Mouse (Mus musculus): ENCODE measurements around the gene Ccnj.
A peak's percentile ranks its signal among the peaks of the same experiment; 100 is the strongest.

Ccnj gene

DNA sequence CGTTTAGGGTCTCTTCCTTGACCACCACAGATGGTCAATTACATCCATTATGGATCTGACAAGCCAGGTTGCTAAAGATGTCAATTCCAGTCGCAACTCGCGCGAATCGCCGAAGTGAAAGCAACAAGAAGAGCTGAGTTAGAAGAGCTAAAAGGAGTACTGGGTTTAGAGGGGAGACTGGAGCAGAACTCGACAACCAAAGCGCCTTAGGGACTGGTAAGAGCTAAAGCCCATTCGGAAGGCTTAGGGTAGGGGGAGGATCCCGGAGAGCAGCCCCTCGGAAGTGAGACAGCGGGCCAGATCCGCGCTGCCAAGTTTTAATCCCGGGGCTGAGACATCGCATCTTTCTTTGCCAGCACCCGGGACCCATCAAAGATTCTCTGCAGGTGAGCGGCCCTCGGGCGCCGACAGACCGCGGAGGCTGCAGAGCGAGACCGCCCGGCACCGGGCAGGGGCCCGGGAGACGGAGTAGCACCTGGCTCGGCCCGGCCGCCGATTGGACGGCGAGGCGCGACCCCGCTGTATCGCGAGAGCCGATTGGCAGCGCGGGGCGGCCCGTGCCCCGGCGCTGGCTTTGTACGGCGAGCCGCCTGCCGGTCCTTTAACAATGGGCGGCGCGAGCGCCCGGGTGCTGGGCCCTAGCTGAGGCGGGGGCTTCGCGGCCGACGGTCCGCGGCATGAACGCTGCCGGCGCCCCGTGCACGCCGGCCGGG lies at the start of gene Ccnj:
Ccnj (plus strand) TSS at position 577 of the 713 bp plus-strand sequence.
- peak; percentile 87 to 91 for DNase-seq (ENCODE audit: low spot score in 2 of 2)

DNA sequence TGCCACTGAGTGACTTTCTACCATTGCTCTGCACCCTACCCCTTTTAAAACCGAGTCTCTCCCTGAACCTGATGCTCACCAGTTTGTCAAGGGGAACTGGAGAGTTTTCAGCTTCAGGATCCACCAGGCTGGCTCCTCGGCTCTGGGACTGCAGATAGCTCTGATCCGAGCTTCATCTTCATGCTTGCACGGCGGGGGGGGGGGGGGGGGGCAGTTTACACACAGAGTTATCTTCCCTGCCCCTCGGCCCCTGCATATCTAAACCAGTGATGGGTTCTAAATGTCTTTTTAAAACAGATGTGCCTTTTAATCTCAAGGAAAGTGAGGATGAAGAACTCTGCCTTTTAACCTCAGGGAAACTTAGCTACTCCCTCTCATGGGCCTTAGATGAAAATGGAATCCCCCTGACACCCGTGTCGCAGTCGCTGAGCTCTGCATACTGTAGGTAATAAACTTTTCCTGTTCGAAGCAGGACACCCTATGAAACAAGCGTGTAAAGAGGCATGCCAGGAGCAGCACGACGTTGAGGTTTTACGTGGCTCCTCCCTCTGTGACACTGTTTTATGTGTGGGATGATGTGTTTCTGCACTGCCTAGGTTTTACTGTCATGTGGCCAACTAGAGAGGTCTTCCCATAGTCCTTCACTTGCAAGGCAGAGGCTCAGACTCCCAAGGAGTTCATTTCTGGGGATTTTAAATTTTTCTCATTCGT lies 42.9 kb upstream of the Ccnj start:
- no peak for DNase-seq (ENCODE audit: low spot score in 2 of 2)

DNA sequence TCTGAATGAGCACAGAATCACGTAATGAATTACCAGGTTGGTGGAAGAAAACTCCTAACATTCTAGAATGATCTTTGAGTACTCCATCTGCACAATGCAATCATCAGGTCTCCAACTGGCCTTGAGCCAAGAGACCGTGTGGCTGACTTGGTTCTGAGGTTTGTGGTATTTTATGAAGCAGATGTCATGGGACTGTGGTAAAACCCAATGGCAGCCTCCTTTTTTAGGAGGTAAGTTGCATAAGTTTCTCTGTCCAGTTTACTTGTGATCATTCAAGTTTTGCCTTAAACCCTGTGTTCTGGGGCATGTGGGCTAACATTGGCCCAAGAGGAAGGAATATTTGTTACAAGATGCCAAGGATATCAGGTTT lies 42.4 kb upstream of the Ccnj start:
- no peak for DNase-seq (ENCODE audit: low spot score in 2 of 2)

DNA sequence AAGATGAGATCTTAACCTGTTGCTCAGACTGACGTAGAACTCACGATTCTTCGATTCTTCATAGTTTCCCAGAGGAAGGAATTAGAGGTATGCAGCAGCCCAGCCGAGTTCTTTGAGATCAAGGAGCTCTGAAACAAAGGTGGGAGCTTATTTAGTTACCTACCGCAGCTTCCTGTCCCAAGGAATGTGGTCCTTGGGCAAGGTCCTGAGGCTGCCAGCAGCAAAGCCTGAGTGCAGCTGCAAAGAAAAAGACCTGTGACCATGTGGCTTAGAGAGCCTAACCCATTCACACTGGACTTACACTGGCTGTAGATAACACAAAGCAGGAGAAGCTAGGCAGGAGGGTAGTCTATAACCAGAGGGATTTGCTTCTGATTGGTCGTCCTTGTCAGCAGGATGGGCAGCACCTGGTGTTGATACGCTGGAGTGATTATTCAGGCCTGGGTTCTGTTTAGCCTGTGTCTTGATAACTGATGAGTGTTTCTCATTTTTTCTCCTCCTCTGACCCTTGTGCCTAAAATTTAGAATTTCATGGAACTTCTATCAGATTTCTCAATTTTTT lies 25.8 kb upstream of the Ccnj start:
- DNase-seq (ENCODE audit: low spot score in 2 of 2): no peak

DNA sequence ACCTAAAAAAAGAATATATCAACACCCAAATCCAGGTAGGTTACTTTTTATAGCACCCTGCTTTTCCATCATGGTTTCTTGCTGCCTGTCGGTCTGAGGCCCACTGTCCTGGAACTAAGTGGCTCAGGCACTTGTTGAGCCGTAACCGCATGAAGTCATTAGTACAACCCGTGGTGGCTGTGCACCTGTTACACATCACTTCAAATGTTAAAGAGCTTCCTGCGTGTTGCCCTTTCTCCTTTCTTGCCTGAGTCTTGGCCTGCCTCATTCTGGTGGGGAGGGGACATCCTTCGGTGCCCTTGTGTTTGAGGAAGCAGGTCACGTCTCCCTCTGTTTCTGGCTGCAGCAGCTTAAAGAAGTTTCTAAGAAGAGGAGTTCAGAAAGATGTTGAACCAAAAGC lies 21.2 kb upstream of the Ccnj start:
- no peak for DNase-seq (ENCODE audit: low spot score in 2 of 2)

DNA sequence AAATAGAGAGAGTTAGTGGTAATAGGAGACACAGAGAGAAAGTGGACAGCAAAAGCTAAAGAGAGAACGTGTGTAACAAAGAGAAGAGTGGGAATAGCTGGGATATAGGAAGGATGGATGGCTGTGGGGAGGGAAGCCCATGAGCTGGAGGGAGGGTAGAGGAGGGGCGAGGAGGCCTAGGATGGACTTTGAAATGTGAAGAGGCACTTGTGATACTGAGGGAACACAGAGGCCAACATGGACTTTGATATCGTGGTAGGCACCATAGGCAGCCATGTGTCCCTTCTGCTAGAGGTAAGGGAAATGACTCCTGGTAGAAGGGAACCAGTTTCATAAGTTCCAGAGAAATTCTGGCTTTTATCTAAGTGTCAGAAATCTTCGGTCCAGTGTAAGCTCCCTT lies 19.2 kb upstream of the Ccnj start:
- no peak for DNase-seq (ENCODE audit: low spot score in 2 of 2)

DNA sequence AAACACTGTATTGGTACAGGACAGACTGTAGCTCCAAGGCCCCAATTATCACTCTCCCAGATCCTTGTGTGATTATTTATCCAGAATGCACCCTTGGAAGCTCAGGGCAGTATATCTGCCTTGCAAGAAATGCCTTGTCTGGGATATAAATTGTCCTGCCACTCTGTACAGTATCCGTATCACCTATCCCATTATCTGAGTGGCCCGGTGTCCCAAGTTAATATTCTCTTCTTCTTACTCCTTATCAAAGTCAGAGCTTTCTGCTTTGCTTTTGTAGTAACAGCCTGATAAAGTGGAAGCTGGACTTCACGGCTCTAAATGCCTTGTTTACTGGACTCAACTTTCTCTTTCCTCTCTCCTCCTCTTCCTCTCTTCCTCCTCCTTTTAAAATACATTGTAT lies 18.3 kb upstream of the Ccnj start:
- no peak for DNase-seq (ENCODE audit: low spot score in 2 of 2)

DNA sequence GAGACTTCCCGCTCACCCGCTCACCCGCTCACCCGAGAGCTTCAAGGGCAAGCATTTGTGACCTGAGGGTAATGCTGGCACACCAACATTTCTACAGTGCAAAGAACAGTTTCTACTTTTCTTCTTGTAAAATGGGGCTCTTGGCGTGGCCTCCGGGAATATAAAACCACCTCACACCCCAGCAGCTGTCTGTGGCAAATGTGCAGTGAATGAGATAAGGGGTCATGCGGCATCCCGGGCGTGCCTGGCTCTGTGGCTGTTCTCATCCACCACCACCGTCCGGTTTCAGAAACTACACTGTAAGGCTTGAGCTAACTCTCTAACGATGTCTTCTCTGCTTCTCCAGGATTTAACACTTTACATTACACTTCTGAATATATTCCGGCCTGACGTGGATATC lies 17.7 kb upstream of the Ccnj start:
- DNase-seq (ENCODE audit: low spot score in 2 of 2): no peak

DNA sequence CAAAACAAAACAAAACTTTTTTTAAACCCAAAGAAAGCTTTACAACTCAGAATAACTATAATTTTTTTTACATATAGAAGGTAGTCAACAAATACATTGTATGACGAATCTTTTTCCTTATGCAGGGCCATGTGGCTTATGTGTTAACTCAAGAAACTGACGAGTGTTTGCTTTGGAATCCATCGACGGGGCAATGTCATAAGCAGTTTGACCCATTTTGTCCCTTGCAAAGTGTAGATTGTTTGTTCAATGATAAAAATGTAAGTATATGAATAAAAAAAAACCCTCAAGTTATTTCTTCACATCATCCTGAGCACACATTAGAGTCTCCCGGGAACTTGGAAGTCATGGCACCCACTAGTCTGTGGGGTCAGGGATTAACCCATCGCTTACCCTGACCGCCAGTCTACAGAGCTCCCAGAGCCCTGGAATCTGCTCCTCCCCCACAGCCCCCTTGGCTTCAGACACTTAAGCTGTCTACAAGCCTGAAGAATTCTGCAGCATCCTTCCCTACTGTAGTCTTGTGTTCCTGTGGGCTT lies 15.4 kb upstream of the Ccnj start:
- DNase-seq (ENCODE audit: low spot score in 2 of 2): no peak

DNA sequence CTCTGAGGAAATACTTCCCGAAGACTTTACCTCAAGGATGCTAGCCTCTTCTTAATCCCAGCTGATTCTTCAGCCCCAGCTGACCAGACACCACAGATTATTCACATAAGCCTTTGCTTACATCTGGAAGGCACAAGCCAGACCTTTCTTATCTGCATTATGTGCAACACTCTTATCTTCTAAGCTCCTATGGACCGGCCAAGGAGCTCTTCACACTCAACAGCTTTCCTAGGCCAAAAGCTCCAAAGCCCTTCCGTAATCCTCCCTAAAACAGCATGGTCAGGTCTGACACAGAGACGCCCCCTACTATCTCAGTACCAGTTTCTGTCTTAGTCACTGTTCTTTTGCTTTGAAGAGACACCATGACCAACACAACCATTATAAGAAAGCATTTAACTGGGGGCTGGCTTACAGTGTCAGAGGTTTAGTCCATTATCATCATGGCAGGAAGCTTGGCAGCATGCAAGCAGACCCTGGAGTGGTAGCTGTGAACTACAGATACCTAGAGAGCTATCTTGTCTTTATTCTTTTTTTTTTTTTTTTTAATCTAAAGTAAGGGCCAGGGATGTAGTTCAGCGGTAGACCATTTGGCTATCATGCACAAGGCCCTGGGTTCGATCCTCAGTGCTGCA lies 13.1 kb upstream of the Ccnj start:
- DNase-seq (ENCODE audit: low spot score in 2 of 2): no peak

DNA sequence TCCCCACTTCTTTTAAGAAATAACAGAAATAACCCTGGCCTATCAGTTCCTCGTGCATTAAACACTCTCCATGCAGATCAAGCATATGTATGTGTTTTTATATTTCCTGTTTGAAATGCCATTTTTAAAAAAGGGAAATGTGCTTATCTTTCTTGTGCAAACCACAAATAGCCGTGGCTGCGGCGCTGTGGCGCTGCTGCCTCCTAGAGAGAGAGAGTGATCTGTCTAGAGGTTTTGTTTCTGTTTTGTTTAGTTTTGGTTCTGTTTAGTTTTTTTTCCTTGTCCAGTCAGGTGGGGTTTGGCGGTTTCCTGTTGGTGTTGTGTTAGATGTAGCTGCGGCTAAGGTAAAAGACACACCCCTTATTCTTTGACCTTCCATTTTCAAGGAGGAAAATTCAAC lies 12.3 kb upstream of the Ccnj start:
- no peak for DNase-seq (ENCODE audit: low spot score in 2 of 2)

DNA sequence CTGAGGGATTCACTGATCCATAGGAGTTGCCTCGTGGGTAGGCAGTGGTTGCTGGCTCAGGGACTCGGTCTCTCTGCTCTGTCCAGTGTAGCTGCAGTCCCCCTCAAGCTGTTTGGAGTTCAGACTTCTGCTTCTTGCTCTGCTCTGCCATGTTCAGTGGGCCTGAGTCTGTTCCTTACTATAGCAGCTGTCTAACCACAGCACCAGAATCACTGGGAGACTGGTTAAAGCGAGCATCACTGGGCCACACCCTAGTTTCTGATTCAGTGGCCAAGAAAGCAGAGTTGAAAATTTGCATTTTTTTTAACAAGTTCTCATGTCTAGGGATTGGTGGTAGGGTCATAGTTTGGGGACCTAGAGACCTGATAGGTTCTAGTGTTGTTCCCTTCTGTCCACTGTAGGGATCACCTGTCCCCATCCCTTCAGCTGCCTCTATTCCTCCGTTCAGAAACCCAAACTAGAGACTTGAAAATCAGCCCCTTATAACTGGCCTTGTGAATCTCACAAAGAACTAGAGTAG lies 9.7 kb upstream of the Ccnj start:
- DNase-seq (ENCODE audit: low spot score in 2 of 2): no peak

DNA sequence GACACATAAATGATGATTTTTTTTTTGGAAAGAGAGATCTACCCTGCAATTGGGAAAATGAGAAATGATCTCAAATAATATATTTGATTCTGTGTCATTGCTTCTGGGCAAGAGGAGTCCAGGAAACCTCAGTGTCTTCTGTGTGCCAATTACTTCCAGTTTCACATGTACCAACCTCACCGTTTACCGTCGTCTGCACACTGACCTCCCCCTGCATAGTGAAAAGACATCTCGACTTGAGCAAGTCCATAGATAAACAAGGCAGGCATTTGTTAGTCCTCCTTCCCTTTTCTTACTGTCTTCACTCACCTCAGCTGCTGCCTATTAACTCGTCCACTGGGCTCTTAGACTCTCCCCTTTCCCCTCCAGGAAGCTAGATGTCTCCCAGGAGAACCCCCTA lies 5.4 kb upstream of the Ccnj start:
- DNase-seq (ENCODE audit: low spot score in 2 of 2): no peak

DNA sequence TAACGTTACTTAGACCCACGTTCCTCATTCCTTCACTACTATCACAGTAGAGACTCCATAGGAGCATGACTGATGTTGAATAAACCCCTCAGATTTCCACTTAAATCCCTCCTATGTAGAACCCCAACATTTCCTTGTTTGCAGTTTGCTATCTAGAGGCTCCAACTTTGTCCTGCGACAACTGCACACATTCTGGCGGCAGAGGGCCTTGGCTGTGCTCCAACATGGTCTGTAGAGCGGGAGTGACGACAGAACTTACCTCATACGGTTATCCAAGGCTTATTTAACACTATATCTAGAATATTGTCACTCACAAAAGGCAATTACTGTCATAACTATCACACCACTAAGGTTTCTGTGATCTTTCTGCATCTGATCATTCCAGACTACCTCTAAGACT lies 4.3 kb upstream of the Ccnj start:
- DNase-seq (ENCODE audit: low spot score in 2 of 2): no peak

DNA sequence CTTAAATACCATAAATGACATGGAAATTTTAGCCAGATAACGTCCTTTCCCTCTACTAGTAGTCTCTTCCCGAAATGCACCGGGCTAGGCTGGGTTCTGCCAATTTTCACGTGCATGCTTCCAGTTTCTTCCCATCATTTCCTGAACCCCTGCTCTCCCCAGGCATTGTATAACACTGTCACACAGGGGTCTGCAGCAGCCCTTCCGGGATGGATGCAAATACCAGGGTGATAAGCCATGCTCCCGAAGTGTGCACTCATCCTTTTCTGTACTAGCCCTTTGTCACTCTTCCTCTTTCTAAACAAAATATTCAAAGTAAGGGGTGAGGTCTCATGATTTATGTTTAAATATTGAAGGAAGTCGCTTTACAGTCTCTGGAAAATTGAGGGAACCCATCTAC lies 881 bp upstream of the Ccnj start:
- DNase-seq (ENCODE audit: low spot score in 2 of 2): no peak

DNA sequence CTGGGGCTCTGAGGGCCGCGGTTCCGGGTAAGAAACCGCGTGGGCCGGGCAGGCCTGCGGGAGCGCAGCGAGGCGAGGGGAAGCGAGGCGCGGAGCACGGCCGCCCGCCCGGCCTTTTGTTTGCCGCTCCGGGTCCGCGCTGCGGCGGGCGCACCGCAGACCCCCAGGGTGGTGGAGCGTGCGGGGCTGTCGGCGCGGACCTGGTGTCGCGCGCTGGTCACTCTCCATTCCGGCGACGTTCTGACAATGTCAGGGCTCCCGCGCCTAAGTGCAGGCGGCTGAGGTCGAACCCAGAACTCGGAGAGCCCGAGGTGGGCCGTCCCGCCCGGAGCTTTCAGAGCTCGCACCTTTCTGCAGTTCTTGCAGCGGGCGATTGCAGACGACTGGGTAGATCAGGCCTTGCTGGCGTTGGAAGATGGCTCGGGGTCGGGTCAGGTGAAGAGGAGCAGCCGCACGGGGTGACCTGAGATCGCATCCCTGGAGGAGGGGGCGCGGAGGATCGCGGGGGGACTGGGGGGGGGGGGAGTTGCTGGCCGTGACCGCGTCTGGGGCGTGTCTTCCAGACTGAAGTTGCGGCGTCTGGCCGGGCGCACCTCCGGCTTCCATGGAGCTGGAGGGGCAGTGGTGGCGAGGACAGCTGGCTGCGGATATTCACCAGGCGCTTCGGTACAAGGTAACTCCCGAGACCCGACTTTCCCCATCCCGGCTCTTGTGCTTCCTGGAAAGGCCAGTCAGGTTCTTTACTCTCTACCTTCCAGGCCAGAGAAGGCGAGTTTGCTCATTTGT lies 530 bp downstream of the Ccnj start:
- DNase-seq (ENCODE audit: low spot score in 2 of 2): peak in 1 of 2 experiments; percentile 8

DNA sequence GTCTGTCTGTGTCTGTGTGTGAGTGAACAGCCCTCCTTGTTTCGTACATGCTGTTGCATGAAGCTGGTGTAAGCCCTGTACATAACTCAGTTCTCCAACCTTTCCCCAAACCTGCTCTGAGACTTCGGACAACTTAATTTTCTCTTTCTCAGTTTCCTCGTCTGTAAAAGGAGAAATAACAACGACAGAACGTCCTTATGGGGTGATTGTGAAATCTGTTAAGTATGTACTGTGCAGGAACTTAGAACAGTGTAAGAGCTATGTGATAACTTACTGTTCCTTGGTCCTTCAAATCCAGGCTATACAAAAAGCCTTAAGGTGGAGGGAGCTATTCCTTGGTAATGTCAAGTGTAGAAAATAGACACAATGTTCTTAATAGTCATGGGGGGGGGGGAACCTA lies 1.3 kb downstream of the Ccnj start:
- no peak for DNase-seq (ENCODE audit: low spot score in 2 of 2)

DNA sequence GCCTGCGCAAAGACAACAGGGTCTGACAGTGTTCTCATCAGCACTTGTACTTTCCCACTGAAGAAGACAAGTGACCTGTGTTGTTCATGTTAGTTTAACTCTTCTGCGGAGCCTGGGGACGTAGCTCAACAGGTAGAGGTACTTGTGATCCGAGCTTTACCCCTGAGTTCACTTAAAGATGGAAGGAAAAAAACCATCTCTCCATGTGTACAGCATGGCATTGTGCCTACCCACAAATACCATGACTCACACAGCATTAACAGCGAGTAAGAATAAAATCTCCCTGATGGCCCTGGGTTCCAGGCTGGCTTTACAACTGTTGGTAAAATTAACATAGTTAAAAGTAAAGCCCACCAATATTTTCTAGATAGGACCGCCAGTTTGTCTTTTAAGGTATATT lies 3.4 kb downstream of the Ccnj start:
- no peak for DNase-seq (ENCODE audit: low spot score in 2 of 2)

DNA sequence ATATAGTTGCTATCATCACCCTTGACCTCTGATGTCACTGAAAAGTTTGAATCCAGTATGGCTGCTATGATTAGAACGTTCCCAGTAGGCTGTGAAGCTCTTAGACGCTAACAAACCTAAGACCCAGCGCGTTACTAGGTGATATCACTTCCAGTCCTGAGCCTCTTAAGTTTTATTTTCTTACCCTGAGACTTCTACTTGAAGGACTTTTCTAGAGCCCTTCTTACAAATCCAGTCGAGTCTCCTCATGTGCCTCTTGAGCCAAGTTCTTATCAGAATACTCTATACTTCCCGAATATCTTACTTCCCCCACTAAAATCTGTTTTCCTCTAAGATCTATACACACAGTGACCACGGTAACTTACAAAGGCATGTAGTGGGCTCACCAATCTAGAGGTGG lies 7.1 kb downstream of the Ccnj start:
- no peak for DNase-seq (ENCODE audit: low spot score in 2 of 2)

DNA sequence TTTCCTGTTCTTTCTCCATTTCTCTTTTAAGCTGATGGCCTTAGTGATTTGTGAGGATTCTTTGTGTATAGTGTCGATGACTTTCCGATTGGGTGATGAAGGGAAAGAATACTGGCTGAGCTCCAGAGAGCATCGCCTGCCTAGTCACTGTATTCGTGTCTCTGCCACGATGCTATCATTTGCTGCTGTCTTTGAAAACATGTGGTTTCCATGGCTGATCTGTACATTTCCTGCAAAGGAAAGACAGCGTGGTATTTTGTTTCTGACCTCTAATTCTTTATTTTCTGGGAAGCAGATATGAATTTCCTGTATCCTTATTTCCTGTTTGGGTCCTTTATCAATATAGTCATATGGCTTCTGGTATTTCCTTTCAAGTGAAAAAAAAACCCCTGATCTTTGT lies 9.2 kb downstream of the Ccnj start:
- DNase-seq (ENCODE audit: low spot score in 2 of 2): no peak

DNA sequence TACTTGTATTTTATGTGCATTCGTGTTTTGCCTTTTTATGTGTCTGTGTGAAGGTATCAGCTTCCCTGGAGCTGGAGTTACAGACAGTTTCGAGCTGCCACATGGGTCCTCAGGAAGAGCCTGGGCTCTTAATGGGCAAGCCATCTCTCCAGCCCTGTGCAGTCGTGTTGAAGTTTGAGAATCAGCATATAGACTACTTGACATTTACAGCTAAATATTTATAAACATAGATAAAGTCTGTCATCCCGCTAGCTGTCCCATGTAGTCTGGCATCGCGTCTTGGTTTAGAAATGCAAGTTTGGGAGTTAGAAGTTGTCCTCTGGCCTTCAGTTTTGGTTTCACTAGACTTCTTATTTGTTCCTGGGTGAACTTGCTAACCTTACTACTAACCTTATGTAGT lies 10.0 kb downstream of the Ccnj start:
- no peak for DNase-seq (ENCODE audit: low spot score in 2 of 2)

DNA sequence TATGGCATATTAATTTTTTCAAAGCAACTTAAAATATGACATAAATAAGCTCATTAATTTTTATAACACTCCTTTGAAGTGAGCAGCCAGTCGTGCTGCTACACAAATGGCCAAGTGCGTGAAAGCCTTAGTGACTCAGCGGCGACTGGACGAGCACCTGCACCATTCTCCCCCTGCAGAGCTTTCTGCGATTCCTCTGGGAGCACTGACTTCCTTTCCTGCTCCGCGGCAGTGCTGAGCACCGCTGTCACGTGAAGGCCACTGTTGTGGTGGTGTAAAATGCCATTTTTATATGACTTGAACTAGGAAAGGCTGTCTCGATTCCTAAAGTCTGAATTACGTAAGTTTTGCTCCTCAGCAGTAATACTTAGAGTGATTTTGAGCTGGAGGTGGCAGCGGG lies 10.5 kb downstream of the Ccnj start:
- DNase-seq (ENCODE audit: low spot score in 2 of 2): no peak
